Mouse (Mus musculus) kidney, adult 2 months (tissue): ENCODE data around the gene Inka2.

Experiments used
- CTCF ChIP-seq: fragments of 200-500 bp; conservative IDR thresholded peaks from 2 replicates; pipeline ENCODE4 v1.5.1; 2011; ENCODE audit warnings: low read depth, mild to moderate bottlenecking, control low read depth, low read length, moderate library complexity, mixed read lengths; ENCODE audit not compliant: insufficient read depth, insufficient read length
- POLR2A ChIP-seq: fragments of 200-500 bp; IDR thresholded peaks from one replicate; pipeline ENCODE4 v1.6.1; 2011; ENCODE audit warnings: low read depth, low read length, control low read depth

GRCm38 (mm10) chr3:105757323-105758083 lies 53.1 kb downstream of the Inka2 start:
- no peak for TF ChIP-seq CTCF
- TF ChIP-seq POLR2A: no peak
